Mouse (Mus musculus): ENCODE results near the gene Gm13090.

Gm13090 gene

DNA sequence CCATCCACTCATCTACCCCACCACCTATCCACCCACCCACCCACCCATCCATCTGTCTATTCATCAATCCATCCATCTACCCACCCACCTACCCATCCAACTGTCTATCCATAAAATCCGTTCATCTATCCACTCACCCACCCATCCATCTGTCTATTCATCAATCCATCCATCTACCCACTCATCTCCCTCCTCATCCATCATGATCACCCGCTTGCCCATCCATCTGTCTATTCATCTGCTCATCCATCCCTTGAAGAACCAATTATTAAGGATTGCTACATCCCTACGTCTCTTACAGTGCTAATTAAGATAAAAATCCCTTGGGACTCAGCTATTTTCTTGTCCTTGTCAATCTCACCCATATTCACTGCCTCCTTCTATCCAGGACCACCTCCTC, 29.5 kb downstream of the Gm13090 start:
- ChIA-PET POLR2A (interaction anchor here in 2 of 4 experiments (0.6 to 4.1 kb wide), 5 partner anchors 10 to 645 kb away, joined by 3 to 20 read pairs (median 5); no protein-coding TSS in a partner anchor), CTCF (interaction anchor here in 1 of 4 experiments (1.1 kb wide), 1 partner anchor 13 kb away, joined by 3 read pairs; no protein-coding TSS in a partner anchor)

DNA sequence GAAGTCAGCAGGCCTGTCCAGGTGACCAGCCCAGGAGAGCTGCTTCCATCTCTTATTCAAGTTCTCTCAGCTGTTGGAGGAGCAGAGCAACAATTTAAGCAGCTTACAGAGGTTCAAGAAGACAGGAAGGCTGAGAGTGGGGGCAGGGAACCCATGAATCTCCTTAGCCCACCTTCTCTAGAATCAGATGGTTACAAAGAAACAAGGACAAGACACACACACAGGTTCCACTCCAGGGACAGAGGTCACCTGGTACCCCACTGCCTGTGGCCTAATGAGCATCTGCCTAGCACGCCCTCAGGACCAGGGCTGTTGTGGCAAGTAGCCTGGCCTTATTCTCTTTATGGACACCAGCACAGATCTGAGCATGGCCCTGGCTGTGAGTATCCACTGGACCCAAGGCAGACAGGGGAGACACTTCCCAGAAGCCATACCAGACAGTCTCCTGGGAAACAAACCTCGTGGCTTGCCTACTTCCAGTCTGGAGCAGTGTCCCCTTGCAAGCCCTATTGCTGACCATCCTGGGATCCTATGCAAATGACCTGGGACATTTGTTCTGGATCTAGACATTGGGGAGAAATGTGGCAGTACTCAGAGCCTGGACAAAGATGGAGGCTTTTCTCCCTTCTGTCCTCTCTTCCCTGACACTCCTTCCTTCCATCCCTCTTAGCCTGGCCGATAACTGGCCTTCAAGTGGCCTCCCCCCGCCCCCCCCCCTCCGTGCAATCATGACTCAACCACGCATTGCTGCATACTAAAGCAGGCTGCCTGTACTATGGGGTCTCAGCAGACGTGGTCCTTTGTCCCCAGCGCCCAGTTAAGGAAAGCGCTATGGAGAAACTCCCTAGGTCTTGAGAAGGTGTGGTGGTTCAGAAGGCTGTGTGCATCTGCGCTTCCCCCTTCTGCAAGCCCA, 38.5 kb downstream of the Gm13090 start:
- CTCF ChIA-PET, result interaction anchor here (0.6 to 4.1 kb wide), 33 partner anchors 11 to 851 kb away, joined by 3 to 60 read pairs (median 4); partner anchors contain the start of genes Vamp3 (in 2 of the 4) and Per3 (in 1 of the 4)
- POLR2A ChIA-PET, result interaction anchor here in 3 of 4 experiments (0.6 to 4.8 kb wide), 27 partner anchors 8 to 900 kb away, joined by 3 to 67 read pairs (median 6); partner anchors contain the start of genes Camta1 (in 1 of the 3), Per3 (in 1 of the 3) and Vamp3 (in 1 of the 3)

DNA sequence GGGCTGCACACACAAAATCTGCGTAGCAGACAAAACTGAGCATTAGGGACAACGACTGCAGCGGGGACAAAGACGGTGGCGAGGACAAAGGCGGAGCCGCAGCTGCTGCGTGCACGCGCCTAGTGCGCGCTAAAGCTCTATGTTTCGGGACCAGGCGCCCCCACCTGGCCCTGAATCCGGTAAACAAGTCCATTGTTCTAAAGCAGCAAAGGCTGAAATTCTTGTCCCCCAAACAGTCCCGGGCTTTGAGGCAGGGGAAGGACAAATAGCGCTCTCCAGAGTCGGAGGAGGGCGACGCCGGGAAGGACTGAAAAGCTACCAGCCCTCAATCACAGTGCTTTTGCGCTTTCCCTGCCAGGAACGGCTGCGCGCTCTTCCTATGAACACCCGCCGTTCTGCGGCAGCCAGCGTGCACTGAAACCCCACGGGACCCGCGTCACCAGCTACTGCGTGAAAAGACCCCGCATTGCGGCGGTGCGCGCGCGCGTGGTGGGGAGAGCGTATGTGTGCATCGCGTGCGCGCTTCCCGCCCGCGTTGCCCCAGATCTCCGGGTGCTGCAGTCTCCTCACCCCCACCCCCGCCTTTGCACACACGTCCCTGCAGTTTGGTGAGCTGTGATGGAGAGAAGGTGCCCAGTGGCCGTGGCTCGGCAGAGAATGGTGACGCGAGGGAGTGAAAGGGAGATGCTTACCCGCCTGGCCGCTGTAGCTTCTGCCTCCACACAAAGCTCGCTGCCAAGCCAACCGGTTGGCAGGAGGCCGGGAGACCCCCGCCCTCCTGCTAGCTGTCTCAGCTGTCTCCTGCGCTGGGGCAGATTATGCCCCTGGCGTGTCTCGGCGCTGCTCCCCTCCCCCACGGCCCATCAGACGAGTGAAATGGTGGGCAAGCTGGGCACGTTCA, 39.5 kb downstream of the Gm13090 start:
- POLR2A ChIA-PET, result interaction anchor here (0.7 to 4.8 kb wide), 32 partner anchors 9 to 899 kb away, joined by 3 to 67 read pairs (median 5); partner anchors contain the start of genes Camta1 (in 1 of the 4), Per3 (in 1 of the 4) and Vamp3 (in 1 of the 4)
- CTCF ChIA-PET, result interaction anchor here (0.5 to 2.9 kb wide), 48 partner anchors 8 to 900 kb away, joined by 3 to 60 read pairs (median 4); partner anchors contain the start of genes Vamp3 (in 2 of the 4) and Per3 (in 1 of the 4)

DNA sequence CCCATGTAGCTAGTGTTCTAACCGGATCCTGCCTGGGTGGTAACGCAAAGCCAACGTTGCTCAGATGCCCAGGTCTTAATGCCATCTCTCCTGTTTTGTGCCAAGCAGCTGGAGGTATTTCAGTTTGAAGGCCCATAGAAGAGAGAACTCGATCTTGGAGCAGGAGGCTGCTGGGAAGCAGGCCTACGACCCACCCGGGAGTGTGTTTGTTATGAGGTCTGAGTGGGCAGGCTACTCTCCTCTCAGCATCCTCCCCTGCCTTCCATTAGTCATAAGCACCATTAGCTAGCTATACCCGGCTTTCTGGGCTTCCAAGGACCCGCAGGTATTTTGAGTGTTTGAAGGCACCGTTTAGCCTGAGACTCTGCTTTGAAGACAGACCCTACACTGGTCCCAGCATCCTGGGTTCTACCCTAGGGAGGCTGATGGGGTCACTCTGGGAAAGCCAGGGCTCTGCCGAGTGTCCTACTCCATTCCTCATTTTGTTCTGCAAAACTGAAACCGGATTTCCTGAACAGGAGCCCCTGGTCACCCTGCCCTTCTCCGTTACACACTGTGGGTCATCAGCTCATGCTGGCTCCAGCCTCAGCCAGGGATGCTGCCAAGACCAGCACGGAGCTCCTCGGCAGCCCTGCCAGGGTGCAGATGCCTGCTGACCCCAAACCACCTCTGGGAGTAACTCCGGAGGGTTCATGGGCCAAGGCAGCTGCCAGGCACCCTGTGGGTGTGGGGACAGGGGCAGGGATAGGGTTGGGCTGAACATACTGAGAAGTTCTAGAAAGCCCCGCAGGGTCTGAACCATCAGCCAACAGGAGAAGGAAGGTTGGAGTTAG, 40.6 kb downstream of the Gm13090 start:
- ChIA-PET CTCF (interaction anchor here (0.5 to 2.9 kb wide), 30 partner anchors 9 to 857 kb away, joined by 3 to 60 read pairs (median 4); partner anchors contain the start of genes Per3 (in 1 of the 4) and Vamp3 (in 1 of the 4)), POLR2A (interaction anchor here (0.5 to 4.8 kb wide), 23 partner anchors 9 to 898 kb away, joined by 3 to 67 read pairs (median 6); partner anchors contain the start of genes Per3 (in 1 of the 4) and Vamp3 (in 1 of the 4))

DNA sequence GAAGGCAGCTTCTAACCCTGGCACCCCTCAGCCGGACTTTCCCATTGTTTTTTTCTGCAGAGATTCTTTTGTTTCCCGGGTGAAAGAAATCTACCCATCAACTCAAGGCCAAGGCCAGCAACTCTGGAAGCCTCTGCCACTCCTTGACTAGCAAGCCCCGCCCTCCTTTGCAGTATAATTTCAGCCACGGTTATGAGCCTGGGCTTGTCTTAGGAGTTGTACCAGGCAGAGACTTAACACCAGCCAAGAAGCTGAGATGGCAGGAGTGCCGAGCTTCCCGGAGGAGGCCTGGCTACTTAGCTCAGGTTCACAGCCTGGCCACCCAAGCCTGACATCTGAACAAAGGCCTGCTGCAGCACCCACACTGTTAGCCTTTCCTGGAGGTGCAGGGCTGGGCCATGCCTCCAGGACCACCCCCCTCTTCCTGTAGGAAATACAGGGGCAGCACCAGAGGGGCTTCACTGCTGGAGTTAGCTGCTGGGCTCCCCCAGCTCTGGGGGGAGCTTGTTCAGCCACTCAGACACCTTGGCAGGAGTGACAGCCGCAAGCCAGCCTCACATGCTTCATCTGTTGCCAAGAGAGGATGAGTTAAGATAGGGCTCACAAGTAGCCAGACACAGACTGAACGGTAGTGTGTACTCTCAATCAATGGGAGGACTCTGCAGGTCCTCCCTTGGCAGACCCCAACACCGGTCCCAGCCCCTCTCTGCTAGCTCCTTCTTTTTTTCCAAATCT, 41.6 kb downstream of the Gm13090 start:
- ChIA-PET POLR2A (interaction anchor here in 3 of 4 experiments (1.1 to 4.8 kb wide), 6 partner anchors 9 to 23 kb away, joined by 3 to 67 read pairs (median 9); no protein-coding TSS in a partner anchor), CTCF (interaction anchor here in 2 of 4 experiments (0.5 to 2.9 kb wide), 3 partner anchors 8 to 279 kb away, joined by 3 to 60 read pairs (median 9); no protein-coding TSS in a partner anchor)

DNA sequence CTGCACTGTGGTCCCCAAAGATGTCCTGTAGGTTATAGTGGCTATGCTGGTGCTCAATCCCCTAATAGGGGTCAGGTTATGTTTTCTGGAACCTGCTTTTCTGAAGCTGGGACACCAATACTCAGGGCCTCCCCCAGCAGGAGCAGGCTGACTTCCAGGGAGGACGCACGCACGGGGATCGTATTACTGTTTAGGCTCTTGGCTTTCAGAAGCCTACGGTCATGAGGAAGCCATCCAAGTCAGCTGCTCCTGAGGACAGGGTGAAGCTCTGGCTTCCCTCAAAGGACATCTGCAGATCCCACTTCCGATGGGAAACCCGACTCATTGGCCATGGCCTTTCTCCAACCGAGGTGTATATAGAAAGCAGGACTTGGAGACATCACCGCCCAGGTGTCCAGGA, 43.1 kb downstream of the Gm13090 start:
- POLR2A ChIA-PET, result interaction anchor here in 3 of 4 experiments (0.6 to 4.8 kb wide), 5 partner anchors 21 to 216 kb away, joined by 3 to 67 read pairs (median 4); no protein-coding TSS in a partner anchor
- CTCF ChIA-PET, result interaction anchor here in 3 of 4 experiments (0.6 to 2.0 kb wide), 5 partner anchors 7 to 58 kb away, joined by 3 to 9 read pairs (median 3); no protein-coding TSS in a partner anchor

DNA sequence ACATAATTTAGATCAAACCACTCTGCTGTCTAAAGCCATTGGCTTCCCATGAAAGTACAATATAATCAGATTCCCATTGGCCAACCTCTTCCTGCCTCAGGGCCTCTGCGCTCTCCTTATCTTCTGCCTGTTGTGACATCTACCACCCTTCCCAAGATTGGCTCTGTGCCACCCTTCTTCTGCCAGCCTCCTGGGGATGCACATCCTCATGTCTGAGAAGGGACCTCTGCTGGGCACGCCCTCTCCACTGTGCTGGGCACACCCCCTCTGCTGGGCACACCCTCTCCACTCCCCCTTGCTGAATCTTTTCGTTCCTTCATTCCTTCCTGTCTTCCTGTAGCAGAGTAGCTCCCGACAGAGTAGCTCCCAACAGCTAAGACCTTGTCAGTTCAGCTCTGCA, 44.4 kb downstream of the Gm13090 start:
- ChIA-PET CTCF (no interaction called here), POLR2A (no interaction called here)

DNA sequence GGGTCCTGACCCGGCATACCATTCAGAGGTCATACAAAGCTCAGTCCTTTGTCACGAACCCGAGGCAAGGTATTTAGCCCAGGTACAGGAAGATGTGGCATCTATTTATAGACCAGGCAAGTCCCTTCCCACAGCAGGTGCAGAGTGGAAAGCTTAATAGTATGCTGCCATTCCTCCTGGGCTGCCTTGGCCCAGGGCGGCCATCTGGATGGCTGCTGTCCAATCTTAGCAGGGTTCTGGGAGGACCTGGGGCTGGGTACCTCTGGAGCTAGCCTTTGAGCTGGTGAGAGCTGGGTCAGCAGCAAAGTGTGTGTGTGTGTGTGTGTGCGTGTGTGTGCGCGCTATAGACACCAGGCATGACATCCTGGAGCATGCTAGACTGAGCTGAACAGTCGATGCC, 46.1 kb downstream of the Gm13090 start:
- CTCF ChIA-PET, result interaction anchor here in 1 of 4 experiments (1.0 kb wide), 1 partner anchor 60 kb away, joined by 3 read pairs; no protein-coding TSS in a partner anchor

DNA sequence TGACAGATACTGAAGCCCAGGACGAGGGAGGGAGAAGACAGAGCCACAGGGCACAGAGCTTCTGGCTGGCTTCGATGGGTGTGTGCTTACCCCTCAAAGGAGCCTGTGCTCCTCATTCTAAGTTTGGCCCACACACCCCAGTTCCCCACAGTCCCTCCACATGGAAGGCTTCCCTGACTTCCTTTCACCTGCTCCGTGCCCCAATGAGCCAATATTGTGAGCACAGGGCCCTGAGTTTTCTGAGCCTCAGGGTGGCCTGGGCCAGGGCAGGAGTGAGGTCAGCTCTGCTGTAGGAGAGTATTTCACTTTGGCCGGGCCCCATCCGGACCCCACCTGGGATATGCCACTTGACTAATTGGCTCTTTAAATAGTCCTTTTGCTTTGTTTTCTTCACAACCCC, 48.3 kb downstream of the Gm13090 start:
- ChIA-PET POLR2A (interaction anchor here in 1 of 4 experiments (0.6 kb wide), 2 partner anchors 56 to 200 kb away, joined by 3 to 4 read pairs; no protein-coding TSS in a partner anchor), CTCF (interaction anchor here in 3 of 4 experiments (0.7 to 4.8 kb wide), 6 partner anchors 8 to 160 kb away, joined by 4 to 60 read pairs (median 7); no protein-coding TSS in a partner anchor)

More for the DNA sequence above, 46.1 kb downstream of the Gm13090 start:
- POLR2A ChIA-PET, result interaction anchor here in 2 of 4 experiments (0.6 to 1.0 kb wide), 2 partner anchors 62 to 104 kb away, joined by 3 read pairs; no protein-coding TSS in a partner anchor

DNA sequence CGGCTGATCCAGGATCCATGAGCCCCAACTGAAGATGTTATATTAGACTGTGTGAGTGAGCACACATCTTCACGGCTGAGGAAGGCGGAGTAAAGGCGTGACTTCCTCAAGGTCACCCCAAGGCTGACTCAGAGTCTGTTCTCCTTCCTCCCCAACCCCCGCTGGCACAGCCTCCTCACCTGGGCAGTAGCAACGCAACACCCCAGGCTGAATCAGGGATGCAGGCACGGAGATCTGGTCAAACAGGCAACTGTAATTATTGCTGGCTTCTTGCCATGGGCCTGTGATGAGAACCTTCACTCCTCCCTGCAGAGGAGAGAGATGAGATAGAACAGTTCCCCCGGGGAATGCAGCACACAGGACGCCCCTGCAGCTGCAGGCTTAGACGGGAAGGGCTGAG, 48.8 kb downstream of the Gm13090 start:
- POLR2A ChIA-PET, result interaction anchor here in 1 of 4 experiments (0.6 kb wide), 1 partner anchor 200 kb away, joined by 4 read pairs; no protein-coding TSS in a partner anchor
- CTCF ChIA-PET, result interaction anchor here in 3 of 4 experiments (0.6 to 4.8 kb wide), 8 partner anchors 9 to 204 kb away, joined by 4 to 60 read pairs (median 9); no protein-coding TSS in a partner anchor

DNA sequence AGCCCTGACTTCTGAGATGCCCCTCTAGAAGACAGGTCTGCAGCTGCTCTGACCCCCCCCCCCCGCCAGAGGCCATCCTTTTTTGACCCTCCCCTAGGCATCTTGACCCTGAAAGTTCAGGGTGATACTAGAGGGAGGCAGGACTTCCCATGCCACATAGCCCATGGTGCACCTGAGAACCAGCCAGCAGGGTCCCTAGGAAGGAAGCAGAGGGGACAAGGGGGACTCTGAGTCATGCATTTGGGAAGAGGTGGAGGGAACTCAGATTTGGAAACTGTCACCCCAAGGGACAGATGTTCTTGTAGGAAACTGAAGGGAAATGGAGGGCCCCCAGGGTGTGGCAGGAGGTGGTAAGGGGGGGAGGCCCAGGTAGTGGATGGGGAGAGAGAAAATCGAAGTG, 49.2 kb downstream of the Gm13090 start:
- POLR2A ChIA-PET, result interaction anchor here in 2 of 4 experiments (1.2 to 2.3 kb wide), 2 partner anchors 10 to 31 kb away, joined by 3 to 19 read pairs; no protein-coding TSS in a partner anchor
- CTCF ChIA-PET, result interaction anchor here (0.6 to 4.8 kb wide), 15 partner anchors 9 to 204 kb away, joined by 3 to 77 read pairs (median 13); no protein-coding TSS in a partner anchor

DNA sequence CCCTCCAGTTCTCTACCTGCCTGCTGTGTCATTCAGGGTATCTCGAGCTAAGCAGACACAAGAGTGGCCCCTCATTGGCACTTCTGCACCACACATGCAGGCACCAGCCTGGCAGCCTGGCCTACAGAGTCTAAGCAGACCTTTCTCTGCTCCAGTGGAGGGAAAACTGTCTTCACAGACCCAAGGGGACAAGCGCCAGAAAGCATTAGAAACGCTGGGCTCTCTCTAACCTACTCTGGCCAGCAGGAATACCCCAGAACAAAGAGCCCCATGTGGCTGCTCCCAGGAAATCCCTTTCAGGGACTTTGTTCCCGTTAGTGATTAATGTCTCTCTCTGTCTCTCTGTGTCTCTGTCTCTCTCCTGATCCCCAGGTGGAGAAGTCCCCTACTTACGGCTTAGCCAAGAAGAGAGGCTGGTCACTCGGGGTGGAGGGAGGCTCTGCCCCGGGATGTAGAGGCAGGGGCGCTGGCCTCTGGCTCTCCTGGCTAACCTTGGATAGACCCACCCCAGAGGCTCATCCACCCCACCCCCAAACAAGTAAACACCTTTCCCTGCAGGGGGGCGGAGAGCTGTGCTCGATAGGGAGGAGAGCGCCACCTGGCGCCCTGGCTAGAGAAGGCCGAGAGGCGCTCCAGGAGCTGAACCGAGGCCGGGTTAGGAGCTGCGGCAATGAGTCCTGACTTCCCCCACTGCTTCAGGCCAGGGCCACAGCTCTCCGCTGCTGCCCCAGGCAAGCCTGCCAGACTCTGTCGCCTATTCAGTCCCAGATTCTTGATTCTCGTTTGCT, 49.9 kb downstream of the Gm13090 start:
- ChIA-PET CTCF (interaction anchor here (0.6 to 4.8 kb wide), 88 partner anchors 8 to 1792 kb away, joined by 3 to 77 read pairs (median 4); partner anchors contain the start of genes Vamp3 (in 3 of the 4), Per3 (in 2 of the 4), Eno1 (in 1 of the 4) and Gm13090 (in 1 of the 4)), POLR2A (interaction anchor here (0.5 to 2.3 kb wide), 23 partner anchors 8 to 723 kb away, joined by 3 to 19 read pairs (median 4); partner anchors contain the start of genes Vamp3 (in 2 of the 4) and Camta1 (in 1 of the 4))

DNA sequence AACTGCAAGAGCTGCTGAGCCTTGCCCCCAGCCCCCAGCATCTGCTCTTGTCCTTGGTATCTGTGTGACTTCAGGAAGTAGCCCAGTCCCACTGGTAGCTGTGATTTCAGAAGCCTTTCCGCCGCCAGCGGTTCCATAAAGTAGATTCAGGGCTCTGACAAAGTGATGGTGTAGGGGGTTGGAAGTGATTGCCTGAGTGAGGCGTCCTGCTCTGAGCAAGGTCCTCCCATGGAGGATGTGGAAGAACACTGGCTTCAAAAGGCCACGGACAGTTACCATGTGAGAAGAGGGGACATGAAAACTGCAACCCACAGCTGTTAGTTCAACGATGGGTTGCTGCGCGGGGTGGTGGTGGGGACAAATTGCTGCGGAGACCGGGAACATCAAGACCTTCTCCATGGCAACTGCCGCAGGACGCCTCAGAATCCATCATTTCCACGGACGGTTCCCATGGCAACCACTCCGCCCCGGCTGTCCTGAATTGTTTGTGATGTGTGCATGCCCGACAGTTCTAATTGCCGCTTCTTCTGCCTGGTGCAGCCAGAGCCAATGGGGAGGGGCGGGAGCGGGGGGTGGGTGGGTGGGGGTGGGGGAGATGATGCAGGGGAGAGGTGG, 51.1 kb downstream of the Gm13090 start:
- POLR2A ChIA-PET, result interaction anchor here in 3 of 4 experiments (0.8 to 2.3 kb wide), 18 partner anchors 10 to 477 kb away, joined by 3 to 19 read pairs (median 4); partner anchors contain the start of gene Vamp3 (in 3 of the 3)
- CTCF ChIA-PET, result interaction anchor here (0.6 to 4.8 kb wide), 50 partner anchors 9 to 711 kb away, joined by 3 to 77 read pairs (median 5); partner anchors contain the start of genes Gm13090 (in 1 of the 4) and Per3 (in 1 of the 4)

Measured in embryonic stem cell, embryonic (primary cell).